Mouse (Mus musculus) liver, embryonic 14.5 days (tissue): ENCODE results near the gene Tmem235.

Experiments
- CTCF ChIP-seq: IDR thresholded peaks from 2 replicates; pipeline ENCODE4 v1.5.1; 2016; ENCODE audit warnings: antibody characterized with exemption, low read depth, control low read depth
- EP300 ChIP-seq: IDR thresholded peaks from 2 replicates; pipeline ENCODE4 v1.6.1; 2016; ENCODE audit warnings: antibody characterized with exemption, low read depth

- TF ChIP-seq CTCF (no peak), EP300 (no peak)
Observed at GRCm38 (mm10) chr11:117892199-117892598, 31.6 kb downstream of the Tmem235 start.
